ENCODE assay signal across 15 mouse cellular contexts in genomic region chr2:4399721-4400120, GRCm38 (mm10).
A peak's percentile ranks its signal among the peaks of the same experiment; 100 is the strongest.
DNase-seq lines count a peak whose midpoint lies in the region; ATAC-seq and TF ChIP-seq lines count a peak whose summit lies in the region.
"Had no signal": no experiment of that assay in that cellular context is flagged by ENCODE, and none has a peak within 500 bp of the region (broad histone marks: within the 10 kb centered on the region; RNA-seq: fewer than 3 reads in every experiment).

No protein-coding gene starts in this region.

- no peak for TF ChIP-seq CTCF in kidney, adult 2 months (conservative IDR thresholded peaks at IDR 0.05; ENCODE audit: insufficient read depth, insufficient read length, low read depth, low read length)

- no peak overlapping the region for H3ac ChIP-seq in myocyte (ENCODE audit: control insufficient read depth, insufficient read length)

- 0 out of 2 replicates have a peak overlapping the region, but pooled peaks have one; percentile 4 for H3K27ac ChIP-seq in kidney, embryonic 15.5 days
- H3K27ac ChIP-seq in kidney, adult 2 months (ENCODE audit: insufficient read depth, low read depth, low read length), result no peak overlapping the region
- H3K27ac ChIP-seq in embryonic facial prominence, embryonic 15.5 days (replicated peaks), result 0 out of 2 replicates have a peak overlapping the region, but pooled peaks have one; percentile 48
- H3K27ac ChIP-seq in limb, embryonic 11.5 days (replicated peaks; ENCODE audit: low read depth, low read length), result 0 out of 2 replicates have a peak overlapping the region, but pooled peaks have one; percentile 36
- H3K27ac ChIP-seq in forebrain, embryonic 12.5 days, result no peak overlapping the region
- H3K27ac ChIP-seq: liver, embryonic 14.5 days had no signal

- H3K79me2 ChIP-seq in myocyte (ENCODE audit: control insufficient read depth, insufficient read depth), result peaks cover 27% of the 10 kb centered on the region

- H3K4me1 ChIP-seq in kidney, embryonic 15.5 days, result peaks cover 27% of the 10 kb centered on the region
- 0 out of 2 replicates have a peak, but pooled peaks cover 3% of the 10 kb centered on the region for H3K4me1 ChIP-seq in kidney, adult 2 months (ENCODE audit: control insufficient read depth, insufficient read depth, low read length)
- H3K4me1 ChIP-seq in embryonic facial prominence, embryonic 15.5 days, result peaks cover 37% of the 10 kb centered on the region
- H3K4me1 ChIP-seq in limb, embryonic 11.5 days (ENCODE audit: control insufficient read depth, insufficient read depth, low read length), result peaks cover 29% of the 10 kb centered on the region
- H3K4me1 ChIP-seq in forebrain, embryonic 12.5 days, result peaks cover 24% of the 10 kb centered on the region

- no peak overlapping the region for H3K4me3 ChIP-seq in kidney, embryonic 15.5 days (replicated peaks)
- no peak overlapping the region for H3K4me3 ChIP-seq in kidney, adult 2 months (ENCODE audit: insufficient read depth, low read depth, low read length)
- no peak overlapping the region for H3K4me3 ChIP-seq in embryonic facial prominence, embryonic 15.5 days (replicated peaks)
- H3K4me3 ChIP-seq in limb, embryonic 11.5 days (ENCODE audit: low read depth, low read length), result no peak overlapping the region
- no peak overlapping the region for H3K4me3 ChIP-seq in myocyte
- H3K4me3 ChIP-seq in forebrain, embryonic 12.5 days (replicated peaks), result no peak overlapping the region
- H3K4me3 ChIP-seq: megakaryocyte, embryonic 14.5 days had no signal

- H3K9me3 ChIP-seq in kidney, embryonic 15.5 days (replicated peaks), result no peaks in the 10 kb centered on the region
- H3K9me3 ChIP-seq in embryonic facial prominence, embryonic 15.5 days (replicated peaks), result no peaks in the 10 kb centered on the region
- H3K9me3 ChIP-seq in limb, embryonic 11.5 days (ENCODE audit: control insufficient read depth, low read length), result no peaks in the 10 kb centered on the region
- no peaks in the 10 kb centered on the region for H3K9me3 ChIP-seq in forebrain, embryonic 12.5 days
- H3K9me3 ChIP-seq: G1E had no signal

- no peak for ATAC-seq in kidney, embryonic 15.5 days (replicated peaks; ENCODE audit: low FRiP score)
- ATAC-seq in embryonic facial prominence, embryonic 15.5 days (ENCODE audit: insufficient number of reproducible peaks, low FRiP score, low TSS enrichment, low read depth), result no peak
- no peak for ATAC-seq in limb, embryonic 11.5 days (ENCODE audit: insufficient number of reproducible peaks, low FRiP score, low TSS enrichment, low read depth)
- ATAC-seq in megakaryocyte progenitor cell, adult 5-6 weeks (replicated peaks; ENCODE audit: poor library complexity), result no peak
- ATAC-seq in forebrain, embryonic 12.5 days (ENCODE audit: low FRiP score), result no peak

- no peak for DNase-seq in kidney, adult 2 months
- DNase-seq in limb, embryonic 11.5 days (ENCODE audit: low spot score), result no peak
- DNase-seq in gastrocnemius, postnatal 36 days, result no peak
- DNase-seq: B cell, adult 2 months; cerebellum, adult 11-12 months; kidney, adult 11 months; right cerebral cortex, postnatal 14 days had no signal

- H3K4me2 ChIP-seq in kidney, embryonic 15.5 days, result no peak overlapping the region
- H3K4me2 ChIP-seq in embryonic facial prominence, embryonic 15.5 days (replicated peaks), result no peak overlapping the region
- no peak overlapping the region for H3K4me2 ChIP-seq in limb, embryonic 11.5 days (ENCODE audit: low read depth, severe bottlenecking)
- peak overlapping the region; percentile 70 for H3K4me2 ChIP-seq in myocyte (ENCODE audit: low read depth)
- no peak overlapping the region for H3K4me2 ChIP-seq in forebrain, embryonic 12.5 days

- no peaks in the 10 kb centered on the region for H3K36me3 ChIP-seq in kidney, embryonic 15.5 days
- H3K36me3 ChIP-seq in kidney, adult 2 months (ENCODE audit: control insufficient read depth, insufficient read depth, low read length), result no peaks in the 10 kb centered on the region
- H3K36me3 ChIP-seq in embryonic facial prominence, embryonic 15.5 days, result no peaks in the 10 kb centered on the region
- no peaks in the 10 kb centered on the region for H3K36me3 ChIP-seq in limb, embryonic 11.5 days (ENCODE audit: control insufficient read depth, insufficient read depth, low read length)
- H3K36me3 ChIP-seq in myocyte (ENCODE audit: control insufficient read depth, insufficient read depth), result no peaks in the 10 kb centered on the region
- no peaks in the 10 kb centered on the region for H3K36me3 ChIP-seq in forebrain, embryonic 12.5 days (replicated peaks)
- H3K36me3 ChIP-seq: G1E had no signal

- H3K9ac ChIP-seq in kidney, embryonic 15.5 days, result no peak overlapping the region
- H3K9ac ChIP-seq in embryonic facial prominence, embryonic 15.5 days, result no peak overlapping the region
- no peak overlapping the region for H3K9ac ChIP-seq in limb, embryonic 11.5 days (ENCODE audit: low read length)
- H3K9ac ChIP-seq in forebrain, embryonic 12.5 days, result no peak overlapping the region
- H3K9ac ChIP-seq: liver, embryonic 14.5 days had no signal

- WGBS in kidney, embryonic 15.5 days, result 75% methylated on average over 1 of the region's 1 CpGs
- 81% methylated on average over 1 of the region's 1 CpGs for WGBS in kidney, adult 2 months
- WGBS in embryonic facial prominence, embryonic 15.5 days, result 37% methylated on average over 1 of the region's 1 CpGs
- 54% methylated on average over 1 of the region's 1 CpGs for WGBS in limb, embryonic 11.5 days
- WGBS in forebrain, embryonic 12.5 days, result 73% methylated on average over 1 of the region's 1 CpGs

- no peaks in the 10 kb centered on the region for H3K27me3 ChIP-seq in kidney, embryonic 15.5 days
- no peaks in the 10 kb centered on the region for H3K27me3 ChIP-seq in kidney, adult 2 months (replicated peaks; ENCODE audit: control insufficient read depth, insufficient read depth, low read length)
- H3K27me3 ChIP-seq in embryonic facial prominence, embryonic 15.5 days, result no peaks in the 10 kb centered on the region
- no peaks in the 10 kb centered on the region for H3K27me3 ChIP-seq in limb, embryonic 11.5 days (ENCODE audit: control insufficient read depth, insufficient read depth, low read length)
- no peaks in the 10 kb centered on the region for H3K27me3 ChIP-seq in myocyte (ENCODE audit: control insufficient read depth, insufficient read depth, insufficient read length)
- 0 out of 2 replicates have a peak, but pooled peaks cover 4% of the 10 kb centered on the region for H3K27me3 ChIP-seq in forebrain, embryonic 12.5 days

- intact Hi-C loops in gastrocnemius, postnatal 36 days (cut with DNase I), result no loop called here

- no peak for TF ChIP-seq POLR2A in kidney, adult 2 months (IDR thresholded peaks at IDR 0.05; ENCODE audit: low read depth, low read length)
- TF ChIP-seq POLR2A in myocyte (IDR thresholded peaks at IDR 0.05; ENCODE audit: insufficient read length, low read depth), result no peak

TF ChIP-seq in myocyte, 11 proteins besides CTCF, POLR2A, EP300 and RAD21:
- TF ChIP-seq MYOG (IDR thresholded peaks at IDR 0.05; ENCODE audit: control insufficient read depth in 1 of 3, insufficient read depth in 1 of 3, insufficient read length in 2 of 3, low read depth in 2 of 3) (no peak), REST (IDR thresholded peaks at IDR 0.05; ENCODE audit: insufficient read depth, insufficient read length) (no peak), TCF3 (IDR thresholded peaks at IDR 0.05; ENCODE audit: insufficient read length, low read depth) (no peak), CEBPB (IDR thresholded peaks at IDR 0.05; ENCODE audit: insufficient read depth, poor library complexity, severe bottlenecking) (no peak), E2F4 (IDR thresholded peaks at IDR 0.05; ENCODE audit: insufficient read depth) (no peak), MAX (IDR thresholded peaks at IDR 0.05; ENCODE audit: low read depth) (no peak), TCF12 (IDR thresholded peaks at IDR 0.05; ENCODE audit: insufficient read depth, poor library complexity, severe bottlenecking) (no peak), POLR2AphosphoS2 (IDR thresholded peaks at IDR 0.05; ENCODE audit: insufficient read length, low read depth) (no peak), MYOD1 (IDR thresholded peaks at IDR 0.05; ENCODE audit: control insufficient read depth in 1 of 3, insufficient read length in 2 of 3, low read depth in 2 of 3) (no peak), USF1 (IDR thresholded peaks at IDR 0.05; ENCODE audit: low read depth) (no peak), SRF (IDR thresholded peaks at IDR 0.05; ENCODE audit: control insufficient read depth, insufficient read length, low read depth) (no peak)

Comparison
In these comparisons a context has a peak if more than half of its experiments do, and no peak if none do; other contexts are left out.
1. H3K27ac ChIP-seq: peak in kidney, embryonic 15.5 days (single experiment), embryonic facial prominence, embryonic 15.5 days (single experiment) and limb, embryonic 11.5 days (single experiment); none in kidney, adult 2 months (single experiment) and forebrain, embryonic 12.5 days (single experiment).